Mouse (Mus musculus): ENCODE data around the gene Slc41a3. TPM values are rescaled to one million over a fixed set of nuclear protein-coding genes. Genes with fewer than 3 reads are reported as not detected.
A peak's percentile ranks its signal among the peaks of the same experiment; 100 is the strongest.

The Slc41a3 gene
- total and polyA plus RNA-seq, 3 experiments: 0.10 to 0.59 (median 0.15) TPM

DNA sequence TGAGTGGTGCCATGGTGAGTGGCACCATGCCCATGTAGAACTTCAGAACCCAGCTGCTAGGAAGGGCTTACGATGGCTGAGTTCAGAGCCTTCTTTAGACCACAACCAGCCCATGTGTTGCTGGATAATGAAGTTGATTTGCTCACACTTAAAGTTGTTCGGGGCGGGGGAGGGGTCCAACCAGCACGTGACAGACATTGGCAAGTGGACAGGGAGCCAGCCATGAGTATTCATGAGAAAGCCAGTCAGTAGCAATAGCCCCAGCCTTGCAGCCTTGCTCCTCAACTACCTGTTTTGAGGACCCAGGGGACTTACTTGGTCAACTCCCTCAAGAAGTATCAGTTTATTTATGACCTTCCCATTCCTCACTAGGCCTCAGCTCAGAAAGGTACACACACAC lies 40.4 kb downstream of the Slc41a3 start:
- Histone ChIP-seq H3K4me3 (replicated peaks in 1 of 3; ENCODE audit: low read depth in 2 of 3, low read length in 2 of 3, poor library complexity in 1 of 3) (no peak overlapping the region), H3K4me1 (ENCODE audit: control insufficient read depth in 1 of 2, insufficient read depth in 2 of 2) (peaks cover 0 to 12% of the 10 kb centered on the region in 2 experiments; a peak in 2 of 4 replicates), H3K27ac (ENCODE audit: insufficient read depth, low read depth) (no peak overlapping the region), H3K27me3 (replicated peaks) (peaks cover 20% of the 10 kb centered on the region), H3K9ac (ENCODE audit: insufficient read depth, low read depth) (no peak overlapping the region), H3K36me3 (replicated peaks in 1 of 2; ENCODE audit: control insufficient read depth in 1 of 2, insufficient read depth in 1 of 2, low read length in 1 of 2) (no peaks in the 10 kb centered on the region), H3K4me2 (ENCODE audit: insufficient read depth, low read depth, poor library complexity, severe bottlenecking) (no peak overlapping the region), H3K9me3 (replicated peaks; ENCODE audit: low read length) (peaks cover 5% of the 10 kb centered on the region), H3K79me2 (replicated peaks; ENCODE audit: control insufficient read depth, extremely low read depth, insufficient read depth, poor library complexity, severe bottlenecking) (no peaks in the 10 kb centered on the region)
- dilution Hi-C loops (cut with MboI; ENCODE audit: extremely low pct_ligation_motif_present, extremely low pct_unique_long_range_greater_than_20kb, low sequenced_read_pairs) (no loop called here), in situ Hi-C loops (cut with MboI; ENCODE audit: low pct_ligation_motif_present, low pct_unique_long_range_greater_than_20kb, low sequenced_read_pairs) (no loop called here)
- no peak for DNase-seq (ENCODE audit: extremely low read depth)
- TF ChIP-seq IRF4 (IDR thresholded peaks at IDR 0.05; ENCODE audit: low read depth, low read length): no peak
- 0 out of 2 replicates have a peak, but pooled peaks have one; percentile 16 for TF ChIP-seq BHLHE40 (IDR thresholded peaks at IDR 0.05; ENCODE audit: low read depth, low read length)
- no peak for TF ChIP-seq E2F4 (IDR thresholded peaks at IDR 0.05; ENCODE audit: insufficient replicate concordance, low read depth, low read length)
- no peak for TF ChIP-seq UBTF (IDR thresholded peaks at IDR 0.05; ENCODE audit: low read depth, low read length)
- TF ChIP-seq CTCF (conservative IDR thresholded peaks at IDR 0.05 in 1 of 2, IDR thresholded peaks at IDR 0.05 in 1 of 2; ENCODE audit: low read depth in 2 of 2, low read length in 2 of 2): no peak

DNA sequence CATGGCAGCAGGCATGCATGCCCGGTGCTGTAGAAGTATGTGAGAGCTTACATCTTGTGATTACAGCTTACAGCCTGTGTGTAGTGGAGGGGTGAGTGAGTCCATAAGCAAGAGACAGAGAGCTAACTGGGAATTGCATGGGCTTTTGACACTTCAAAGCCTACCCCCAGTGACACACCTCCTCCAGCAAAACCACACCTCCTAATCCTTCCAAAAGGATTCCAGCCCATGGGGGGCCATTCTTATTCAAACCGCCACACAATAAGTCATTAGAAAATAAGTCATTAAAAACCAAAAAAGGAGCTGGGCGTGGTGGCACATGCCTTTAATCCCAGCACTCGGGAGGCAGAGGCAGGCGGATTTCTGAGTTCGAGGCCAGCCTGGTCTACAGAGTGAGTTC lies 43.9 kb downstream of the Slc41a3 start:
- Histone ChIP-seq H3K4me2 (ENCODE audit: insufficient read depth, low read depth, poor library complexity, severe bottlenecking) (no peak overlapping the region), H3K9ac (ENCODE audit: insufficient read depth, low read depth) (no peak overlapping the region), H3K79me2 (replicated peaks; ENCODE audit: control insufficient read depth, extremely low read depth, insufficient read depth, poor library complexity, severe bottlenecking) (no peaks in the 10 kb centered on the region), H3K27ac (ENCODE audit: insufficient read depth, low read depth) (no peak overlapping the region), H3K27me3 (replicated peaks) (peaks cover 16% of the 10 kb centered on the region), H3K4me3 (replicated peaks in 1 of 3; ENCODE audit: low read depth in 2 of 3, low read length in 2 of 3, poor library complexity in 1 of 3) (no peak overlapping the region), H3K4me1 (ENCODE audit: control insufficient read depth in 1 of 2, insufficient read depth in 2 of 2) (peaks cover 0 to 12% of the 10 kb centered on the region in 2 experiments; a peak in 2 of 4 replicates), H3K9me3 (replicated peaks; ENCODE audit: low read length) (peaks cover 10% of the 10 kb centered on the region), H3K36me3 (replicated peaks in 1 of 2; ENCODE audit: control insufficient read depth in 1 of 2, insufficient read depth in 1 of 2, low read length in 1 of 2) (no peaks in the 10 kb centered on the region)
- TF ChIP-seq CHD2 (IDR thresholded peaks at IDR 0.05; ENCODE audit: low read length) (no peak), RCOR1 (conservative IDR thresholded peaks at IDR 0.05; ENCODE audit: low read depth, low read length) (no peak), E2F4 (IDR thresholded peaks at IDR 0.05; ENCODE audit: insufficient replicate concordance, low read depth, low read length) (no peak)
- dilution Hi-C loops (cut with MboI; ENCODE audit: extremely low pct_ligation_motif_present, extremely low pct_unique_long_range_greater_than_20kb, low sequenced_read_pairs): no loop called here
- DNase-seq (ENCODE audit: extremely low read depth): no peak
- in situ Hi-C loops (cut with MboI; ENCODE audit: low pct_ligation_motif_present, low pct_unique_long_range_greater_than_20kb, low sequenced_read_pairs): no loop called here

DNA sequence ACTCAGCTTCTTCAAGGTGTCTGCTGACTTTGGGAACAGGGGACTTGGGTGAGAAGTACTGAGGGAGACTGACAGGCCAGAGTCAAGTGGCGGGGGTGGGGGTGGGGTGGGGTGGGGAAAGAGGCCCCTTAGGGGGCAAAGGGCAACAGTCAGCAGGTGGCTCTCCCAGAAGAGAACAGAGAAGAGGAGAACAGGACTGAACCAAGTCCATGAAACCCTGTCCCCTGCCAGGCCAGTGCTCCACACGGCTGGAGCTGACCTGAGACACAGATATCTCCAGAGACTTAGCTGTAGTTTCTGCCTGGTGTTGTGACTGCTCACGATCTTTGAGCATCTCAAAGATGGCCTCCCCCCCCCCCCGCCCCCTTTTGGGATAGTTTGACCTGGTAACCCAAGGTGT lies 44.8 kb downstream of the Slc41a3 start:
- Histone ChIP-seq H3K79me2 (replicated peaks; ENCODE audit: control insufficient read depth, extremely low read depth, insufficient read depth, poor library complexity, severe bottlenecking) (no peaks in the 10 kb centered on the region), H3K27ac (ENCODE audit: insufficient read depth, low read depth) (no peak overlapping the region), H3K4me3 (replicated peaks in 1 of 3; ENCODE audit: low read depth in 2 of 3, low read length in 2 of 3, poor library complexity in 1 of 3) (no peak overlapping the region), H3K36me3 (replicated peaks in 1 of 2; ENCODE audit: control insufficient read depth in 1 of 2, insufficient read depth in 1 of 2, low read length in 1 of 2) (no peaks in the 10 kb centered on the region), H3K4me2 (ENCODE audit: insufficient read depth, low read depth, poor library complexity, severe bottlenecking) (no peak overlapping the region), H3K4me1 (ENCODE audit: control insufficient read depth in 1 of 2, insufficient read depth in 2 of 2) (peaks cover 0 to 12% of the 10 kb centered on the region in 2 experiments; a peak in 2 of 4 replicates), H3K27me3 (replicated peaks) (peaks cover 14% of the 10 kb centered on the region), H3K9me3 (replicated peaks; ENCODE audit: low read length) (peaks cover 10% of the 10 kb centered on the region), H3K9ac (ENCODE audit: insufficient read depth, low read depth) (no peak overlapping the region)
- TF ChIP-seq UBTF (IDR thresholded peaks at IDR 0.05; ENCODE audit: low read depth, low read length) (no peak), SMC3 (IDR thresholded peaks at IDR 0.05; ENCODE audit: low read depth, low read length) (no peak), POLR2AphosphoS2 (IDR thresholded peaks at IDR 0.05; ENCODE audit: low read depth, low read length) (no peak)
- in situ Hi-C loops (cut with MboI; ENCODE audit: low pct_ligation_motif_present, low pct_unique_long_range_greater_than_20kb, low sequenced_read_pairs) (no loop called here), dilution Hi-C loops (cut with MboI; ENCODE audit: extremely low pct_ligation_motif_present, extremely low pct_unique_long_range_greater_than_20kb, low sequenced_read_pairs) (no loop called here)
- no peak for DNase-seq (ENCODE audit: extremely low read depth)

Measured in CH12.LX (cell line).